ENCODE assay signal across 27 mouse cellular contexts in genomic region chr2:135917000-135917399, GRCm38 (mm10).
A peak's percentile ranks its signal among the peaks of the same experiment; 100 is the strongest.
DNase-seq lines count a peak whose midpoint lies in the region; TF ChIP-seq lines count a peak whose summit lies in the region.
"Had no signal": no experiment of that assay in that cellular context is flagged by ENCODE, and none has a peak within 500 bp of the region (broad histone marks: within the 10 kb centered on the region; RNA-seq: fewer than 3 reads in every experiment).

No protein-coding gene starts in this region.

- intact Hi-C loops in gastrocnemius, adult 2 months (cut with DNase I): no loop called here
- intact Hi-C loops in heart, adult 2 months (cut with DNase I): loop anchor here (5.0 kb wide), 2 partner anchors 90 to 355 kb away; no protein-coding TSS in a partner anchor

- no peaks in the 10 kb centered on the region for H3K79me2 ChIP-seq in heart, adult 2 months (replicated peaks; ENCODE audit: control insufficient read depth, insufficient read depth, low read length)

- no peak for TF ChIP-seq POLR2A in heart, adult 2 months (IDR thresholded peaks at IDR 0.05; ENCODE audit: insufficient read depth, low read depth, low read length)

- no peak for DNase-seq in gastrocnemius, adult 2 months
- DNase-seq in gastrocnemius, postnatal 10 days: no peak
- DNase-seq in heart, adult 2 months: peak in 1 of 2 experiments; percentile 8
- no peak for DNase-seq in heart, postnatal 4 days
- peak; percentile 15 to 41 for DNase-seq in heart, adult 9 months (ENCODE audit: low spot score in 2 of 2)
- DNase-seq in heart, embryonic 10.5 days (ENCODE audit: low spot score): no peak
- peak; percentile 19 for DNase-seq in kidney, postnatal 14 days
- no peak for DNase-seq in kidney, postnatal 4 days
- DNase-seq: adrenal gland, adult 8-10 months; adrenal gland, postnatal 14 days; adrenal gland, postnatal 36 days; B cell, adult 2 months; cerebellum, adult 11 months; cerebellum, adult 18-20 months; cerebellum, adult 8-10 months; cerebellum, adult 9-11 months; cerebellum, postnatal 14 days; cerebellum, postnatal 36 days; embryo, embryonic 11 days had no signal

- no peak for TF ChIP-seq CTCF in gastrocnemius, adult 2 months (IDR thresholded peaks at IDR 0.05)
- no peak for TF ChIP-seq CTCF in heart, adult 2 months (IDR thresholded peaks at IDR 0.05)

- H3K27ac ChIP-seq in gastrocnemius, adult 2 months: peak overlapping the region; percentile 58
- peak overlapping the region; percentile 2 for H3K27ac ChIP-seq in heart, adult 2 months
- no peak overlapping the region for H3K27ac ChIP-seq in heart, embryonic 10.5 days
- H3K27ac ChIP-seq: embryonic facial prominence, embryonic 13.5 days; embryonic facial prominence, embryonic 15.5 days; forebrain, embryonic 10.5 days; forebrain, embryonic 12.5 days had no signal

- WGBS in heart, adult 2 months: 42% methylated on average over 3 of the region's 3 CpGs
- WGBS in heart, embryonic 10.5 days: 68% methylated on average over 3 of the region's 3 CpGs

- H3K4me3 ChIP-seq in gastrocnemius, adult 2 months: no peak overlapping the region
- H3K4me3 ChIP-seq in heart, adult 2 months: no peak overlapping the region
- H3K4me3 ChIP-seq in heart, embryonic 10.5 days: no peak overlapping the region
- H3K4me3 ChIP-seq: embryonic facial prominence, embryonic 13.5 days; embryonic facial prominence, embryonic 15.5 days; erythroblast, embryonic 14.5 days; forebrain, embryonic 10.5 days; forebrain, embryonic 12.5 days had no signal

- no peak overlapping the region for H3K9ac ChIP-seq in heart, adult 2 months (ENCODE audit: low read depth, low read length)
- H3K9ac ChIP-seq: embryonic facial prominence, embryonic 13.5 days; embryonic facial prominence, embryonic 15.5 days; forebrain, embryonic 12.5 days had no signal

- TF ChIP-seq EP300 in heart, adult 2 months (IDR thresholded peaks at IDR 0.05; ENCODE audit: insufficient read depth, low read depth, low read length): no peak

- peaks cover 28% of the 10 kb centered on the region for H3K36me3 ChIP-seq in heart, adult 2 months (ENCODE audit: control insufficient read depth, insufficient read depth, low read length)
- H3K36me3 ChIP-seq in heart, embryonic 10.5 days: no peaks in the 10 kb centered on the region
- H3K36me3 ChIP-seq: embryonic facial prominence, embryonic 13.5 days; embryonic facial prominence, embryonic 15.5 days; forebrain, embryonic 10.5 days; forebrain, embryonic 12.5 days; G1E had no signal

- H3K4me1 ChIP-seq in heart, adult 2 months (ENCODE audit: control insufficient read depth, insufficient read depth, low read length): peaks cover 18% of the 10 kb centered on the region
- H3K4me1 ChIP-seq in heart, embryonic 10.5 days: peaks cover 41% of the 10 kb centered on the region; the same call in 1 of the 2 replicates

- H3K9me3 ChIP-seq in heart, embryonic 10.5 days: no peaks in the 10 kb centered on the region
- H3K9me3 ChIP-seq: embryonic facial prominence, embryonic 13.5 days; embryonic facial prominence, embryonic 15.5 days; forebrain, embryonic 10.5 days; forebrain, embryonic 12.5 days had no signal

- no peaks in the 10 kb centered on the region for H3K27me3 ChIP-seq in heart, adult 2 months (ENCODE audit: control insufficient read depth, insufficient read depth, low read length)
- H3K27me3 ChIP-seq in heart, embryonic 10.5 days (ENCODE audit: insufficient read depth, poor library complexity, severe bottlenecking): no peaks in the 10 kb centered on the region
- H3K27me3 ChIP-seq: CH12.LX; embryonic facial prominence, embryonic 13.5 days; embryonic facial prominence, embryonic 15.5 days; forebrain, embryonic 12.5 days; Patski had no signal

Comparison
In these comparisons a context has a peak if more than half of its experiments do, and no peak if none do; other contexts are left out.
1. DNase-seq: peak in heart, adult 9 months (2 of 2) and kidney, postnatal 14 days (single experiment); none in gastrocnemius, adult 2 months (single experiment), gastrocnemius, postnatal 10 days (single experiment), heart, postnatal 4 days (single experiment), heart, embryonic 10.5 days (single experiment) and kidney, postnatal 4 days (0 of 2).